Mouse (Mus musculus) urinary bladder, postnatal 36 days (tissue): ENCODE measurements around the gene Ice2.

Source experiments
- DNase-seq, 2 experiments: peaks; one replicate each; pipeline ENCODE4 v3.0.0; 2022; ENCODE audit warnings: low spot score in 2 of 2, mixed read lengths in 1 of 2

The Ice2 gene

DNA sequence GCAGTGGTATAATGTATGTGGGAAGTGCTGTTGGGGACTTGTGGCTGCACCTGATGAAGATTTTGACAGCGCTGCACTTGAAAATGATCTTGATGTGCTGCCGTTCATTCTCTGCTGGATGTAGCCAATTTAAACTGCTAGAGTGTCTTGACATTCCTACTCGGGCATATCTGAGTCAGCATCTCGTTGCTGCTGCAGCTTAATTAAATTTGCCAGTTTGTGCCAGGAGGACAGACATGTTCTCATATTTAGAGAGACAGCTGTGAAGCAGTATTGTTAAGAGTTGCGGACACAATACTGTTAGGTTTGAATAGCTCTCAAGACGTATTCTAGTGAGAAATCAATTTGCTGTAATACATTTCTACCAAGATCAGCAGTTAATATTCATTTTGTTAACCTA is 7.0 kb downstream of the Ice2 start:
- no peak for DNase-seq

- no peak for DNase-seq
Observed at GRCm38 (mm10) chr9:69419476-69419875, 21.8 kb downstream of the Ice2 start.

DNA sequence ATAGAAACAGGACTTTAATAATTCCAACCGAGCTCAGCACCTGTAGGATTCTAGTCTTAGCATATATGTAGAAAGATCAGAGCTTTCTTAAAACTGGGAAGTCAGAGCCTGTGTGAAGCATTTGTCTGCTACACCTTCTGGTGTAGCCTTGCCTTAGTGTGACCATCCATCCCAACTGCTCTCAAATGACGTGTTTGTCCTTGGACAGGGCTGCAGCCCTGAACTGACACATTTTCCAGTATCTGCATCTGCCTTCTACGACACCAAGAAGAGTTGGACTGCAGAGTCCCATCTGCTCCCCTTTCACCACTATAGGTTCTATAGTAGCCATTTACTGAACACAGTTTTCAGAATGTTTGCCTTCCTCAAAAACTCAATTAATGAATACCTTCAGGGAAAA is 32.8 kb downstream of the Ice2 start:
- no peak for DNase-seq

GRCm38 (mm10) chr9:69431863-69432555 is 34.3 kb downstream of the Ice2 start:
- DNase-seq = peak in 1 of 2 experiments; percentile 22

GRCm38 (mm10) chr9:69435194-69435593 is 37.5 kb downstream of the Ice2 start:
- no peak for DNase-seq

- DNase-seq = no peak
Observed at GRCm38 (mm10) chr9:69435662-69436061, 38.0 kb downstream of the Ice2 start.

- DNase-seq = peak in 1 of 2 experiments; percentile 45
Observed at GRCm38 (mm10) chr9:69439805-69440357, 42.2 kb downstream of the Ice2 start.

GRCm38 (mm10) chr9:69442471-69443038 is 44.8 kb downstream of the Ice2 start:
- DNase-seq = peak in 1 of 2 experiments; percentile 18

- DNase-seq = peak; percentile 61 to 68
Observed at GRCm38 (mm10) chr9:69443203-69443602, 45.5 kb downstream of the Ice2 start.

DNA sequence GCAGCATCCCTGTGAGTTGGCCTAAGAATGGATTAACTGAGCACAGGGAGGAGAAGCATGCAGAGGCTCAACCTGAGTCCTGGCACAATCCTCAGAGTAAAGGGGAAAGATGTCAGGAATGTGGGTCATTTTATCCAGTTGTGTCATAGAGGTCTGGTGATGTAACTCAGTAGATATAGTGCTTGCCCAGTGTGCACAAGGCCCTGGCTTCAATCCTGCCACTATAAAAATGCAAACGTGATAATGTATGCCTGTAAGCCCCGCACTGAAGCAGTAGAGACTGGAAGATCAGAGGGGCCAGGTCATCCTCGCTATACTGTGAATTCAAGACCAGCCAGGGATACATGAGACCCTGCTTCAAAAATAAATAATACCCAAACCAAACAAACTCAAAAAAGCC is 51.1 kb downstream of the Ice2 start:
- DNase-seq = no peak

- DNase-seq = no peak
Observed at GRCm38 (mm10) chr9:69450636-69451035, 52.9 kb downstream of the Ice2 start.

- DNase-seq = no peak
Observed at GRCm38 (mm10) chr9:69451886-69452810, 54.4 kb downstream of the Ice2 start.

DNA sequence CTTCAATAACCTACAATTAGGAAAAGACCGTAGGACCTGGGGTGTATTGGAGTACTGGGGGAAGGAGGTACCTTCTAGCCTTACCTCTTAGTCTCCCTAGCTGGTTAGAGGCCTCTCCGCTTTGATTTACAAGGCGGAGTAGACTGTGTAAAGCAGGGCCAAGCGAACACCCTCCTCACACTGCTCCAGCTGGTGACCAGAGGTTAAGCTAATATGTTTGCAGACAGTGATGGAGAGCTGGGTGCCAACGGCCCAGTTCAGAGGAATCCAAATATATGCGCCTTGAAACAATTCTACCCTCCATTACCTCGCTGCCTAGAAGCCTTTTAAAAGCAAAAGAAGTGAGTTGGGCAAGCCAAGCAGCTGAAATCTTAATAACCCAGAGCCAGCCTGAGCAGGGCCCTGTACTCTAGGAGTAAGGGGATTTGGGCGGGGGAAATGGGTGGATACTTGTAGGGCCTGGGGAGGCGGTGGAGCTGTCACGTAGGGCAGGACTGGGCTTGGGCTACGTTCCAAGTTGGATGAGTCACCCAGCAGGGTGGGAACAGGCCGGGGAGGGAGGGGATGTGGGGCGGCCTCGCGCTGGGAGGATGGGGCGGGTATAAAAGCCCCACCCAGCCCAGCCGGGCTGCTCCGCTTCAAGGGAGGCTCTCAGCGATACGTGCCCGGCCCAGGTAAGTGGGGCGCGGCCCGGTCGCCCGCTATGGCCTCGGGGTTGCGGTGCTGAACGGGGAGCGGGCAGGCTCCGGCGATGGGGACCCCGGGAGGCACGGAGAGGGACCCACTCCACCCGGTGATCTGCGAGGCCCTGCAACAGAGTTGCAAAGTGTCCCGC is 55.6 kb downstream of the Ice2 start, which contains the start of gene Anxa2:
TSS of gene Anxa2 (plus strand) at position 555 of the 835 bp plus-strand sequence.
- peak; percentile 93 to 95 for DNase-seq

DNA sequence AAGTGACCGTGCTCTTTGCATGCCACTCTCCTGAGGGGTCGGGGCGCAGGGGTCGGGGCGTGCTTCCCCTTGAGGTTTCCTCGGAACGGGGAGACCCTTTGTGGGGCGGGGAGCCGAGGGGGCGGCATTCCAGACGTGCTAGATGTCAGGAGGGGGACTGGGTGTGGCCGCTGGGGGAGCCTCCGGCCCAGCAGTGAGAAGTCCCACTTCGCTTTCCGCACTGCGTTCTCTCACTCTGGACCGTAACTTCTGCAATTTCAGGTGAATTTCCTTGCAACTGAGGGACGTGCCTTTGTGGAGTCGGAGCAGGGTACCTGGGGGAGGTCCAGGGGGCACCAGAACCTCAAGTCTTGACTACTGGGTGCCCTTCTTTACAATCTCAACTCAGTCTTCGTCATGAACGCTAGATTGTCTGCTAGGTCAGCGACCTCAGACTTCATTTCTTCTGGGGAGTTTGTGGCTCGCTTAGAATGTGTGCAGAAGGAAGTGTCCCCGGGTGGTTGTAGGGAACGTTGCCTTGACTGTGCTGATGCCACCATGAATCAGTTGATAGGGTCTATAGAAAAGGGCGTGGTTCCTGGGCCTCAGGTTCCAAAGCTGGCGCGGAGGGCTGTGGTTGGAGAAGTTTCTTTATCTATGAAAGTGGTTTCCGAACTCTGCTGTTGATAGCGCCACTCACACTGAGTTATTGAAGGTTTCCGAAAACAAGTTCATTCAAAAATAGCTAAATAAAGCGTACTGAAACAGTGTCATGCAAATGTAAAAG is 56.4 kb downstream of the Ice2 start:
- DNase-seq = peak in 1 of 2 experiments; percentile 39

DNA sequence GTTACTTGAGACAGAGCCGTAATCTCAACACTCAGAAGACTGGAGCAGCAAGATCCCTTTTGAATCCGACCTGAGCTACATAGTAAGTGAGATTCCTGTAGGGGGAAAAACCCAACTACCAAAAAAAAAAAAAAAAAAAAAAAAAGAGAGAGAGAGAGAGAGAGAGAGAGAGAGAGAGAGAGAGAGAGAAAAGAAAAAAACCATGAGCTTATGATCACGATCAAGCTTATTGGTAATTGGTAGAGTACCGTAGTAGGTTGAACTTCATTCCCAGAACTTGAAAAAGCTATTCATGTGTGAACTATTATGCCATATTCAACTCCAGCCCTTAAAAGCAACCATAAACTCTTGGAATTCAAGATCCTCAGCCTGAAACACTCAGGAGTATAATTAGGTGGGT is 57.0 kb downstream of the Ice2 start:
- no peak for DNase-seq

GRCm38 (mm10) chr9:69455391-69455790 is 57.7 kb downstream of the Ice2 start:
- peak; percentile 20 to 34 for DNase-seq

DNA sequence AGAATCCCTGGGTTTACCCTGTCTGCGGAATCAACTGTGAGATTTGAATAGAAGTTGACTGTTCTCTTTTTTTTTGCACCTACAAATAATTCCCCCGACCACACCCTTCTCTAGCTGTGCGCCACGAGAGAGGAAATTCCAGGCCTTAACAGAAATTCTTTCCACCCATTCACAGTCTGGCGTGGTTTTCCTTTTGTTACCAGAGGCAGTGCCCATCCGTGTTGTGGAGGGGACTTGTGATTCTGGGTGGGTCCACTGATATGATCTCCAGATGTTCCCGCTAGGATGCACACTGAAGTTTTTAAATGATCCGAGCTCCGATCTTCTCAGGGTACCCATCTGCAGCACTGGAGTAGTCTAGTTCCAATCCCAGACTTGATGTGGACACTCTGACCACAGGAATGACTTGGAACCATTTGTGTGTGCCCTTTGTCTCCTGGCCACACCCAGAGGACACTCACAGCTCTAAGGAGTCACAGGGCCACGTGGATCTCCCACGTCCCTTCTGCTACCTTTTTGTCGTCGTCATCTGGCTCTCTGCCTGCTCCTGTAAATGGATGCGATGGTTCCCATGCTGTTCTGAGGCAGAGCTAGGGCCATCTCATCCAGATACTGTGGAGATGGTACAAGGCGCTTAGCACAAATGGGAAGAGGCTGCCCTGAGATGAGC is 58.8 kb downstream of the Ice2 start:
- no peak for DNase-seq

- no peak for DNase-seq
Observed at GRCm38 (mm10) chr9:69457143-69457542, 59.4 kb downstream of the Ice2 start.

DNA sequence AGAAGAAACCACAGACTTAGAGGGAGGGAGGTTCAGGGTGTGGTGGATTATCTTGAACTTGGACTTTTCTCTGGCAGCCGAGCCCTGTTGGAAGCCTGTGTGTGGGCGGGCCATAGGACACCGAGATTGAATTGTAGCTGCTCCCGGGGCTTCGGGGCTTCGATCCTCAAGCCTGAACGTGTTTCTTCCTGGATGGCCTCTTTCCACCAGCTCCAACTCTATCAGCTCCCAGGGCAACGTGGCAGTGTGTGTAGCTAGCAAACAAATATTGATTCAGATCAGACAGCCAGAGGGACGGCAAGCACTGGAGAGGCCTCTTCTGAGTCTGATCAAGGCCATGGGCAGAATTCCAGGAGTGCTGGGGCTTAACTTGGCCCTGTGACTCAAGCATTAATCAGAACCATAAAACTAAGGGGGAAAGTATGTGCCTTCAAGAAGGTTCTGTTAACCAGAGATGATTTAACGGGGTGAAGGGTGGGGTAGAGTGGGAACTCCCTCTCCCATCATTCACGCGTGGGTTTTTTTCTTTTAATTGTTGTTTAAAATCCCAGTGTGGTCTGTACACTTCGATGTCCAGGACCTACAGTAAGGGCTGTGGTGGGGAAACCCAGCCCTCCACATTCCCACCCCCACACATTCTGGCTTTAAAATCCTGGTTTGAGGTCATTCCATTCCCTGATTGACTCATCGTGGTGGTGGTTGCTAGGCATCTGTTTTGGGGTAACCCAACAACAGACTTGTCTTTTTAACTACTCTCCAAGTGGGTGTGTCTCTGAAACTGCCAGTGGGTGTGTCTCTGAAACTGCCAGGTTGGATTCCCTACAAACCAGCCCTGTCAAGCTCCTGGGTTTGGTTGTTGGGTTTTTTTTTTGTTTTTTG is 60.3 kb downstream of the Ice2 start:
- peak; percentile 79 to 87 for DNase-seq
